Mouse (Mus musculus) splenic B cell, adult 2 months (primary cell): ENCODE measurements at regions not wholly inside any gene's neighbourhood (a gene's known extent, or its start where the extent isn't known, plus 50 kb on each side); places are given as distances from the start of the nearest gene placed in this dataset.

Experiments used
- DNase-seq: peaks from one replicate; pipeline ENCODE4 v3.0.0-alpha.2; 2011; ENCODE audit warnings: low read depth, low spot score
- H3K27me3 ChIP-seq: 2 replicates; pipeline ENCODE4 v1.6.1; 2012; ENCODE audit warnings: mild to moderate bottlenecking, low read length, moderate library complexity, mixed read lengths; ENCODE audit not compliant: control insufficient read depth, poor library complexity, insufficient read depth, severe bottlenecking
- H3K36me3 ChIP-seq: 2 replicates; pipeline ENCODE4 v1.6.1; 2012; ENCODE audit warnings: mild to moderate bottlenecking, low read length, moderate library complexity, mixed read lengths; ENCODE audit not compliant: control insufficient read depth, poor library complexity, insufficient read depth, severe bottlenecking

GRCm38 (mm10) chr16:19891441-19891840, 91.4 kb downstream of the Klhl6 start:
- no peaks in the 10 kb centered on the region for H3K27me3 ChIP-seq
- no peak for DNase-seq

GRCm38 (mm10) chr16:19894435-19894994, 88.3 kb downstream of the Klhl6 start:
- no peak for DNase-seq
- no peaks in the 10 kb centered on the region for H3K36me3 ChIP-seq
- H3K27me3 ChIP-seq = no peaks in the 10 kb centered on the region

More at GRCm38 (mm10) chr16:19891441-19891840, 91.4 kb downstream of the Klhl6 start:
- no peaks in the 10 kb centered on the region for H3K36me3 ChIP-seq
